Mouse (Mus musculus): ENCODE measurements at regions not wholly inside any gene's neighbourhood (a gene's known extent, or its start where the extent isn't known, plus 50 kb on each side); places are given as distances from the start of the nearest gene placed in this dataset.

GRCm38 (mm10) chrX:11806896-11807252, 353.3 kb downstream of the Bcor start:
- TF ChIP-seq CTCF (IDR thresholded peaks at IDR 0.05; ENCODE audit: low read depth, low read length) (no peak), EP300 (IDR thresholded peaks at IDR 0.05; ENCODE audit: insufficient read depth, low read depth, low read length) (no peak), POLR2A (IDR thresholded peaks at IDR 0.05; ENCODE audit: insufficient read depth, low read length) (no peak)
